Mouse (Mus musculus) midbrain, embryonic 12.5 days (tissue): ENCODE data around the gene Mpv17l2. TPM values are rescaled to one million over a fixed set of nuclear protein-coding genes. Genes with fewer than 3 reads are reported as not detected.
A peak's percentile ranks its signal among the peaks of the same experiment; 100 is the strongest.

Source experiments
- ATAC-seq: fragments of 200-750 bp; cut with Nextera tagmentation; 2 replicates; pipeline ENCODE4 v1.8.0; 2017; ENCODE audit warnings: low read depth, moderate TSS enrichment, moderate library complexity; ENCODE audit not compliant: low FRiP score
- H3K27ac ChIP-seq: fragments of 300-500 bp; sonication (generic); replicated peaks from 2 replicates; pipeline ENCODE4 v1.5.1; 2016; ENCODE audit warnings: mild to moderate bottlenecking
- H3K27me3 ChIP-seq: fragments of 300-500 bp; sonication (generic); 2 replicates; pipeline ENCODE4 v1.6.1; 2016; ENCODE audit warnings: mild to moderate bottlenecking
- H3K36me3 ChIP-seq: fragments of 300-500 bp; sonication (generic); 2 replicates; pipeline ENCODE4 v1.6.1; 2016
- H3K4me1 ChIP-seq: fragments of 300-500 bp; sonication (generic); 2 replicates; pipeline ENCODE4 v1.6.1; 2016
- H3K4me2 ChIP-seq: fragments of 300-500 bp; sonication (generic); replicated peaks from 2 replicates; pipeline ENCODE4 v1.6.1; 2016; ENCODE audit warnings: mild to moderate bottlenecking, moderate library complexity
- H3K4me3 ChIP-seq: fragments of 300-500 bp; sonication (generic); 2 replicates; pipeline ENCODE4 v1.5.1; 2016; ENCODE audit warnings: mild to moderate bottlenecking
- H3K9ac ChIP-seq: fragments of 300-500 bp; sonication (generic); replicated peaks from 2 replicates; pipeline ENCODE4 v1.6.1; 2016; ENCODE audit warnings: mild to moderate bottlenecking, moderate library complexity
- H3K9me3 ChIP-seq: fragments of 300-500 bp; sonication (generic); 2 replicates; pipeline ENCODE4 v1.6.1; 2016; ENCODE audit warnings: mild to moderate bottlenecking
- WGBS: fragments of 180-500 bp; shearing (Covaris S2); methylation state at CpG from one replicate; pipeline ENCODE4 v1.1.7; 2016; 5-methylcytosine and 5-hydroxymethylcytosine counted together
- polyA plus RNA-seq: library from polyadenylated mRNA; unstranded; fragments of >200 nt; fragmentation: Nextera tagmentation; extraction: Ambion mirVana; gene quantifications from 2 replicates; pipeline ENCODE4 v1.2.1, GENCODE M21; 2016

The Mpv17l2 gene
- polyA plus RNA-seq, 1 experiment from 2014 or later: 37.3 TPM

DNA sequence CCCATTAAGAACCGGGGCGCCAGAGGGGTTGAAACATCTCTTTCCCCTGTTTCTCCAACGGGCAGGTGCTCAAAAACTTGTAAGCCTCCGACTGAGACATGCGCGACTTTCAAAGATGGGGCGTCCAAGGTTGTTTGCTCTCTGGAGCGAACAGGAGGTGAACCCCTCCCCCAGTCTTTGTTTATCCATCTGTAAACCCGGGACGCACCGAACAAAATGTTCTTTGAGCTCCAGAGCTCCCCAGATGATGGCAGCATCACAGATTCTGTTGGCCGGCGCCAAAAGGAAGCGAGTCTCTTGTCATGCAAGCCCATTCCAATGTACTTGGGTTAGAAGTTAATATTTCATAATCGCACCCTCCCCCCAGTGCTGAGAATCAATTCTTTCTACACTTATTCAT, 37.5 kb upstream of the Mpv17l2 start:
- H3K9ac ChIP-seq: no peak overlapping the region
- ATAC-seq: no peak
- WGBS: 15% methylated on average over 15 of the region's 15 CpGs
- H3K36me3 ChIP-seq: no peaks in the 10 kb centered on the region
- peak overlapping the region; percentile 56 for H3K4me3 ChIP-seq
- no peaks in the 10 kb centered on the region for H3K9me3 ChIP-seq
- H3K27ac ChIP-seq: no peak overlapping the region
- peaks cover 19% of the 10 kb centered on the region for H3K4me1 ChIP-seq
- peak overlapping the region; percentile 81 for H3K4me2 ChIP-seq
- peaks cover 72% of the 10 kb centered on the region for H3K27me3 ChIP-seq

DNA sequence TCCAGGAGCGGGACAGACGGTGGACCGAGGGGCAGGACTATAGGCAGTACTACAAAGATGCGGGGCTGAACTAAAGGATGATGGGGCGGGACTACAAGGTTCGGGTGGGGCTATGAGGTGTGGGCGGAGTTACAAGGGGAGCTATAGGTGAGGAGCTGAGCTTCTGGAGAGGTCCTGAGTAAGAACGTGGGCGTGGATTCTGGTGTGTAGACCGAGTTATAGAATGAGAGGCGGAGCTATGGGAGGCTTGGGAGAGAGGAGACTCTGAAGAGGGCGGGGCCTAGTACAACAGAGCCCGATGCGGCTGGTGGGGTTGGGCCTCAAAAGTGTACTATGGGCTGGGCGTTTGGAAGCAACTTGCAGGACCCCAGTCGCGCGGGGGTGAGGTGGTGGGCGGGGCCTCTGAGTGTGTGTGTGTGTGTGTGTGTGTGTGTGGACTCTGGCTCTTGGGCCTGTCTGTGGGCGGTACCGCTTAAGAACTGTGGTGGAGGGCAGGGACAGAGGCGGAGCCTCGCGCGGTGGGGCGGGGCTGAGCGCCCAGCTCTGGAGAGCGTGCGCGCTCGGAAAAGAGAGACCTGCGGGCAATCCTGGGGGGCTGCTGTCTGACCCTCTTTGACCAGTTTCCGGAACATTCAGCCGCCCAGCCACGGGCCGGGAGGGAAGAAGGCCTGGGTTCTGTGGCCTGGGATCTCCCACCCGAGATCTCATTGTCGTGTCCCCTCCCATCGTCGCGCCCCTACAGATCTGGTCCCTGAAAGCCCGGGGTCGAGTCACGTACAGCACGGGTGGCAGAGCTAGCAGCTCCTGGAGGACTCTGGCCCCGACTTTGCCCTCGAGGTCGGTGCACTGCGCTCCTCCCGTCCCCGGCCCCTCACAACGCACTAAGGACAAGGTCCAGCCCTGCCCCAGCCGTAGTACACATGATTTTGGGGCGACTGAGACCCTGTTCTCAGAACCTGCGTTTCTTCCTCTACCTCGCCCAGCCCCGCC, 36.6 kb upstream of the Mpv17l2 start:
- peak overlapping the region; percentile 56 for H3K4me3 ChIP-seq
- peak overlapping the region; percentile 62 for H3K9ac ChIP-seq
- peaks cover 27% of the 10 kb centered on the region for H3K4me1 ChIP-seq
- WGBS: 1% methylated on average over 48 of the region's 57 CpGs
- no peaks in the 10 kb centered on the region for H3K9me3 ChIP-seq
- ATAC-seq: peak; percentile 79
- peak overlapping the region; percentile 81 for H3K4me2 ChIP-seq
- H3K36me3 ChIP-seq: no peaks in the 10 kb centered on the region
- peaks cover 63% of the 10 kb centered on the region for H3K27me3 ChIP-seq
- peak overlapping the region; percentile 25; the same call in 1 of the 2 replicates for H3K27ac ChIP-seq

DNA sequence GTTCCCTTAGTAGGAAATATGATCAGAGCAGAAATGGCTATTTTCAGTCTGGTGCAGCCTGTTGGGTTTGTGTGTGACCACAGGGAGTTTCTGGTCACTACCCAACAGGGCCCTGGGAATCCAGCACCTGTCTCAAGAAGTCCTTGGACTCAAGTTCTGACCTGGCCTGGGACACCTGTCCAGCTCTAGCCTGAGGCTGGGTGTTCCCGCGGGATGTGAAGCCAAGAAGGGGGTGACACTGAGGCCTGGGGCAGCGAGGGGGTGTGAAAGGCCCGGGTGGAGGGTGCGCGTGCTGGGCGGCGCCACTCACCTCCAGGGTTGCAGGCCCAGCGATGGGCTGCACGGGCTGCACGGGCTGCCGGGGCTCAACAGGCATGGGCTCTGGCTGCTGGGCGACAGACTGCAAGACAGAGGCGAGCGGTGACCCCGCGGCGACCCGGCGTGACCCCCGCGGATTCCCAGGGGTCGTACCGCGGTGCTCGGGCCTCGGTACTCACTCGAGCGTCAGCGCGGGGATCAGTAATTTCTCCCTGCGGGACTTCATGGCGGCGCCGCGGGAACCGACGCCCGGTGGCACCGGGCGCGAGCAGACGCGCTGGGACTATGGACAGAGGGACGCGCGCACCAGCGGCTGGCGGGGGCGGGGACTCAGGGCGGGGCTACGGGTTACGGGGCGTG, 35.8 kb upstream of the Mpv17l2 start:
- H3K27ac ChIP-seq: peak overlapping the region; percentile 25
- peak; percentile 1 for ATAC-seq
- peak overlapping the region; percentile 81 for H3K4me2 ChIP-seq
- H3K9ac ChIP-seq: peak overlapping the region; percentile 62
- no peaks in the 10 kb centered on the region for H3K9me3 ChIP-seq
- no peaks in the 10 kb centered on the region for H3K36me3 ChIP-seq
- peaks cover 55% of the 10 kb centered on the region for H3K27me3 ChIP-seq
- WGBS: 2% methylated on average over 54 of the region's 54 CpGs
- H3K4me1 ChIP-seq: peaks cover 33% of the 10 kb centered on the region
- H3K4me3 ChIP-seq: peak overlapping the region; percentile 56

DNA sequence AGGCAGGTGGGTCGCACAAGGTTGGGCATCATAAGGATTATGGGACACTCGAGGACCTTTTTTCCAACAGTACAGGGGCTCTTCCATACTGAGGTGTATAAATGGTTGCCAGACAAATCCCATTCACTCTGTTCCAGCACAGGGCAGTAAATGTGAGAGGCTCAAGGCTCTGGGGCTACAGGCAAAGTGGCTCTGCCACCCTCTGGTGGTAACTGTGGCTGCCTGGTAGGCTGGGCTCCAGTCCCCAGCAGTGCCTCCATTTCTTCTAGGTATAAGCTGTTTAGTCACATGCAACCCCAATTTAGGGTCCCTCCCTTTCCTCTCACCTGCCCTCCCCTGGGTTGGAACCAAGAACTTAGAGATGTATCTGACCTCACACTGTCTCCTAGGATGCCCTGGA, 34.6 kb upstream of the Mpv17l2 start:
- Histone ChIP-seq H3K27me3 (peaks cover 49% of the 10 kb centered on the region), H3K9me3 (no peaks in the 10 kb centered on the region), H3K4me3 (no peak overlapping the region), H3K36me3 (no peaks in the 10 kb centered on the region), H3K4me1 (peaks cover 39% of the 10 kb centered on the region), H3K27ac (no peak overlapping the region), H3K4me2 (no peak overlapping the region), H3K9ac (no peak overlapping the region)
- no peak for ATAC-seq
- WGBS: 92% methylated on average over 2 of the region's 2 CpGs

DNA sequence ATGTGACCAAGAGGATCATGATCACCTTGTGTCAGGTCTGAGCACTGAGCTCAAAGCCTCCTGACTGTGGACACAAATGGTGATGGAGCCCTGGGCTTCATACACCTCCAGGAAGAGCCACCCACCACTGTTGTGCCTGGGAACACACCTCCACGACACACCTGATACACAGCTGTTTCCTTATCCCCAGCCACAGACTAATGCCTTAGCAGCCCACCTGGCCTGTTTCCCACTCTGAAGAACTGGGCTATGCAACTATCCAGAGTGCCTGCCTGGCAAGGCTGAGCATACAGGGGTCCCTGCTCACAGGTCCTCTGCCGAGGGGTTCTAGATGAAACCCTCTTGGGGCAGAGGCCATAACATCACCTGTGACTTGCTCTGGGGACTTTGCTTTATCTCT, 33.5 kb upstream of the Mpv17l2 start:
- Histone ChIP-seq H3K4me1 (peaks cover 41% of the 10 kb centered on the region), H3K36me3 (0 out of 2 replicates have a peak, but pooled peaks cover 4% of the 10 kb centered on the region), H3K9ac (no peak overlapping the region), H3K9me3 (no peaks in the 10 kb centered on the region), H3K4me2 (no peak overlapping the region), H3K27me3 (peaks cover 44% of the 10 kb centered on the region), H3K27ac (no peak overlapping the region), H3K4me3 (no peak overlapping the region)
- 88% methylated on average over 2 of the region's 2 CpGs for WGBS
- no peak for ATAC-seq

DNA sequence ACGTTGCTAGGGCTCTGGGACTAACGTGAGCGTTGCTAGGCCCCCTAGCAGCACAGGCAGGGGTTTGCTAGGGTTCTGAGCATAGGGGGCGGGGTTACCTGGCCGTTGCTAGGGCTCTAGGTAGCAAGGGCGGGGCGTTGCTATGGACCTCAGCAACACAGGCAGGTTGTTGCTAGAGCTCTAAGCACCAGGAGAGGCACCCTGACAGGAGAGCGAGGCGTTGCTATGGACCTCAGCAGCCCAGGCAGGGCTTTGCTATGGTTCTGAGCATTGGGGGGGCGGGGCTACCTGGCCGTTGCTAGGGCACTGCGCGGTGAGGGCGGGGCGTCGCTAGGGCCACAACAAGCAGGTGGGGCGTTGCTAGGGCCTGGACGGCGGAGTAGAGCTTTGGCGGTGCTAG, 32.0 kb upstream of the Mpv17l2 start:
- H3K9me3 ChIP-seq: no peaks in the 10 kb centered on the region
- peak overlapping the region; percentile 90 for H3K27ac ChIP-seq
- H3K4me3 ChIP-seq: peak overlapping the region; percentile 62
- peaks cover 44% of the 10 kb centered on the region for H3K27me3 ChIP-seq
- H3K4me2 ChIP-seq: peak overlapping the region; percentile 77
- peaks cover 46% of the 10 kb centered on the region for H3K4me1 ChIP-seq
- 1% methylated on average over 20 of the region's 20 CpGs for whole genome bisulfite sequencing
- peak overlapping the region; percentile 83 for H3K9ac ChIP-seq
- peaks cover 16% of the 10 kb centered on the region for H3K36me3 ChIP-seq
- ATAC-seq: peak; percentile 50

DNA sequence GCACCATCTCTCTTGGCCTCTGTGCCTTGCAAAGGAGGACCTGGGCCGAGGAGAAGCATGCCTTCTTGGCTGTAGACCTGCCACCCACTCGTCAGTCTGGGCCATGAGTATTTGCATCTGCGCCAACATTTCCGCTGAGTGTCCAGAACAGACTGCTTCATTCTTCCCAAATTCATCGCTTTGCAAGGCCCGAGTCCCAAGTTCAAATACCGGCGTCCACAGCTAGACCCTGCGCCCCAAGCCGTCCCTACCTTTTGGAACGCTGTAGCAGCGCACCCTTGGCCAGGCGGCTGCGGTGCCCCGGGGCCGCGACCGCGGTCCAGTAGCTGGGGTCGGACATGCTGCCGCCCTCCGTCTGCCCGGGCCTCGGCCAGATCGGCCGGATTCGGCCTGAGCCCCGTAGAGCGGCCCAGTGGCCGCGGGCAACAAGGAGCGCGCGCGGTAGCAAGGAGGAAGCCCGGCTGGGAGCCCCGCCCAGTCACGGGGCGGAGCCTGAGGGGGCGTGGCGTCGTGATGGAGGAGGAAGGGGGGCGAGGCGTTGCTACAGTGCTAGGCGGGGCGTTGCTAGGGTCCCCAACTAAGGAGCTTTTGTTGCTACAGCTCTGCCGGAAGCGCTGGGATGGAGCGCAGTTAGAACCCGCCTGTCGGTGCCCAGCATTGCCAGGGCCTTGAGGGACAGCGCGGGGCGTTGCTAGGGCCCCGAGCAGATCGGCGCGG, 31.4 kb upstream of the Mpv17l2 start:
- peaks cover 45% of the 10 kb centered on the region for H3K4me1 ChIP-seq
- peaks cover 21% of the 10 kb centered on the region for H3K36me3 ChIP-seq
- peak overlapping the region; percentile 90 for H3K27ac ChIP-seq
- WGBS: 6% methylated on average over 58 of the region's 58 CpGs
- ATAC-seq: peak; percentile 88
- H3K9me3 ChIP-seq: no peaks in the 10 kb centered on the region
- H3K27me3 ChIP-seq: peaks cover 46% of the 10 kb centered on the region
- H3K4me2 ChIP-seq: peak overlapping the region; percentile 77
- peak overlapping the region; percentile 62 for H3K4me3 ChIP-seq
- peak overlapping the region; percentile 83 for H3K9ac ChIP-seq

DNA sequence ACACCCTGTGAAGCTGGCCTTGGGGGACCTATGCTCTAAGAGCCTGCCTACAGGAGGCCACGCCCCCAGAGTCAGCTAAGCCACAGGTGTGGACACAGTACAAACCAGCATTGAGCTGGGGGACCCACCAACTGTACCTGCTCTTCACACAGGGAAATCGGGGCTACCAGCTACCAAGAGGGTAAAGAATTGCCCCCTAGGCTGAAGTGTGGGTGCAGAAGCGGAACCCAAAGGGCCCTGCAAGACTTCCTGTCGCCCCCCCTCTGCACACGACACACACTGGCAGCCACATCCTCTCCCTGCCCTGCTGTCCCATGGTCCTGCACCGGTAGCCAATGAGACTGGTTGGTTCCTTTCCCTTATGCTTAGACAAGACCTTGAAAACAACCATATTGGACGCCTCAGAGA, 30.6 kb upstream of the Mpv17l2 start:
- Histone ChIP-seq H3K9me3 (no peaks in the 10 kb centered on the region), H3K9ac (peak overlapping the region; percentile 83), H3K4me1 (peaks cover 40% of the 10 kb centered on the region), H3K27ac (no peak overlapping the region), H3K27me3 (peaks cover 48% of the 10 kb centered on the region), H3K4me3 (peak overlapping the region; percentile 62), H3K36me3 (peaks cover 29% of the 10 kb centered on the region), H3K4me2 (peak overlapping the region; percentile 77)
- 87% methylated on average over 7 of the region's 7 CpGs for WGBS
- no peak for ATAC-seq

DNA sequence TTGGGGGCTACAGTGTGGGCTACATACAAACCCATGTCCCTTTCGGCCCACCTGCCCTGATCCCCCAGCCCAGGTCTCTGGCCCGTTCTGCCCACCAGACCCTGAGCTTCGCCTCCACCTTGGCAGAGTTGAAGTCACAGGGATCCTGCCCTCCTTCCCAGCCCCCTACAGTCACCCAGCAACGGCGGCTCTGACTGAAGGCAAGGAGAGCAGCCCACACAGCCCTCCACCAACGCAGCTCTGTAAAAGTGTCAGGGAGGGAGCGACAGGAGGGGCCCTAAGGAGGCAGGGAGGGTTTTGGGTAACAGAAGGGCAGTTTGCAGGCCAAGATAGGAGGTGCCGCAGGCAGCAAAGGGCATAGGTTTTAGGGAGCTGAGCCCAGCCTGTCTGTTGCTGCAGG, 30.1 kb upstream of the Mpv17l2 start:
- Histone ChIP-seq H3K9me3 (no peaks in the 10 kb centered on the region), H3K27ac (no peak overlapping the region), H3K27me3 (peaks cover 44% of the 10 kb centered on the region), H3K4me2 (peak overlapping the region; percentile 77), H3K4me1 (peaks cover 40% of the 10 kb centered on the region), H3K4me3 (peak overlapping the region; percentile 62; the same call in 1 of the 2 replicates), H3K9ac (peak overlapping the region; percentile 83), H3K36me3 (peaks cover 33% of the 10 kb centered on the region)
- ATAC-seq: no peak
- WGBS: 67% methylated on average over 8 of the region's 8 CpGs

DNA sequence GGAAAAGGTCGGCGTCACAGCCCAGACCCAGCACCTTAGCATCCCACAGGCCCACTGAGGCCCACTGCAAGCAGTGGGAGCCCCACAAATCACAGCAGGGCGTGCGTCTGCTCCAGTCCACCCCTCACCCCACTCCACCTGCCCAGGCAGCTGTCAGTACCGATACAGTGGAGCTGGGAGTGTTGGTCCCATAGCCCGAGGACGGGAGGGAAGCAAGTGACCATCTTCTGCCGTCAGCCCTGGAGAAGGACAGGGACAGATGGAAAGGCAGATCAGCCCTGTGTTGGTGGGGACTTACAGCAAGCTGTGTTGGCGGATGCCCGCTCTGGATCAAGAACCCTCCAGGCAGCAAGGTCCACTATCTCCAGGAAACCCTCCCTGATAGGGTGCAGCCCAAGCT, 28.3 kb upstream of the Mpv17l2 start:
- Histone ChIP-seq H3K4me2 (no peak overlapping the region), H3K36me3 (peaks cover 49% of the 10 kb centered on the region), H3K9ac (no peak overlapping the region), H3K9me3 (no peaks in the 10 kb centered on the region), H3K27me3 (peaks cover 32% of the 10 kb centered on the region), H3K4me3 (no peak overlapping the region), H3K4me1 (peaks cover 40% of the 10 kb centered on the region), H3K27ac (no peak overlapping the region)
- ATAC-seq: no peak
- 85% methylated on average over 10 of the region's 10 CpGs for WGBS

DNA sequence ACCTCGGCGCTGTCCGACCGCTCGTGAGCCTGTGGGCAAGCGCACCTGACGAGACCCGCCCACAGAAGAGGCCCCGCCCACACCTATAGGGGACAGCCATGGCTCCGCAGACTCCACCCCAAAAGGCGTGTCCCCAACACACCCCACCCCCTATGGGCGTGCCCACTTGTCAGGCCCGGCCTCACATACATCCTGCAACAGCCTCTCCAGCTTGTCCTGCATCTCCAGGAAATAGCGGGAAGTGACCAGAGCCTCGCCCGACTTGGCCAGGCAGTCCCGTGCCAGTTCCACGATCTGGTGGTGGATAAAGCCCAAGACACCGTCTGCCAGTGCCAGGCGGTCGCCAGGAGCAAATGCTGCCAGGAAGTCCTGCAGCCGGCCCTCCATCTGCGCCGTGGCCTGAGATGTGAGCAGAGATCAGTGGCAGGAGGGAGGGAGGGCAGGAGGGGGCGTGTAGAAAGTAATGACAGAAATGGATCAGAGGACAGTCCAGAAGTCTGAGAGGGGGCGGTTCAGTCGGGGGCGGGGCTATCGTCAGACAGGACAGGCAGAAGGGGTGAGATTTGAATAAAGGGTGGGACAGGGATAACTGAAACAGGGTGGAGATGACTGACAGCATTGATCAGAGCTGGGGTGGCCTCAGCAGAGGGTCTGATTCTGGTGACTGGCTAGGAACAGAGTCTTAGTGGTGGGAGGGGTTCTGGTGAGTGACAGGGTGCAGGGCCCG, 27.4 kb upstream of the Mpv17l2 start:
- ATAC-seq: no peak
- Histone ChIP-seq H3K27me3 (peaks cover 26% of the 10 kb centered on the region), H3K27ac (no peak overlapping the region), H3K9ac (no peak overlapping the region), H3K4me3 (no peak overlapping the region), H3K36me3 (peaks cover 58% of the 10 kb centered on the region), H3K4me2 (0 out of 2 replicates have a peak overlapping the region, but pooled peaks have one; percentile 3), H3K4me1 (peaks cover 35% of the 10 kb centered on the region), H3K9me3 (no peaks in the 10 kb centered on the region)
- 21% methylated on average over 30 of the region's 30 CpGs for WGBS
